Mouse (Mus musculus) myocyte (in vitro differentiated cells): Measurements from ENCODE around the gene Tor3a. TPM values are rescaled to one million over a fixed set of nuclear protein-coding genes. Genes with fewer than 3 reads are reported as not detected.
"Not testable (repeated sequence)": the region's sequence is repeated elsewhere in the genome, so short reads cannot be mapped to it uniquely, and the experiment has no call there.

Experiments used
- H3K27me3 ChIP-seq: one replicate; pipeline ENCODE4 v1.6.1; 2011; ENCODE audit not compliant: control insufficient read depth, insufficient read depth, insufficient read length
- H3K36me3 ChIP-seq: one replicate; pipeline ENCODE4 v1.6.1; 2011; ENCODE audit not compliant: control insufficient read depth, insufficient read depth
- H3K4me2 ChIP-seq: one replicate; pipeline ENCODE4 v1.6.1; 2011; ENCODE audit warnings: low read depth, control low read depth
- H3K4me3 ChIP-seq: one replicate; pipeline ENCODE4 v1.5.1; 2011; ENCODE audit warnings: mild to moderate bottlenecking, control low read depth, moderate library complexity
- H3K79me2 ChIP-seq: one replicate; pipeline ENCODE4 v1.6.1; 2011; ENCODE audit not compliant: control insufficient read depth, insufficient read depth
- H3ac ChIP-seq: one replicate; pipeline ENCODE4 v1.6.1; 2011; ENCODE audit not compliant: control insufficient read depth, insufficient read length
- CEBPB ChIP-seq: IDR thresholded peaks from 2 replicates; pipeline ENCODE4 v1.6.1; 2011; ENCODE audit warnings: mild to moderate bottlenecking, moderate library complexity; ENCODE audit not compliant: poor library complexity, insufficient read depth, severe bottlenecking
- E2F4 ChIP-seq: IDR thresholded peaks from one replicate; pipeline ENCODE4 v1.6.1; 2011; ENCODE audit warnings: mild to moderate bottlenecking, control low read depth, moderate library complexity; ENCODE audit not compliant: insufficient read depth
- MAX ChIP-seq: IDR thresholded peaks from one replicate; pipeline ENCODE4 v1.6.1; 2011; ENCODE audit warnings: low read depth, mild to moderate bottlenecking, control low read depth
- MYOD1 ChIP-seq, 3 experiments: IDR thresholded peaks; one replicate each; pipeline ENCODE4 v1.6.1; 2011; ENCODE audit warnings: control low read depth in 2 of 3, low read depth in 2 of 3, mild to moderate bottlenecking in 2 of 3, moderate library complexity in 1 of 3; ENCODE audit not compliant: insufficient read length in 2 of 3, control insufficient read depth in 1 of 3
- MYOG ChIP-seq, 3 experiments: IDR thresholded peaks; one replicate each; pipeline ENCODE4 v1.6.1; 2011; ENCODE audit warnings: control low read depth in 2 of 3, low read depth in 2 of 3, mild to moderate bottlenecking in 2 of 3; ENCODE audit not compliant: insufficient read length in 2 of 3, control insufficient read depth in 1 of 3, insufficient read depth in 1 of 3
- POLR2A ChIP-seq: IDR thresholded peaks from one replicate; pipeline ENCODE4 v1.6.1; 2011; ENCODE audit warnings: low read depth, mild to moderate bottlenecking, control low read depth, moderate library complexity; ENCODE audit not compliant: insufficient read length
- POLR2AphosphoS2 ChIP-seq: IDR thresholded peaks from one replicate; pipeline ENCODE4 v1.6.1; 2011; ENCODE audit warnings: low read depth, control low read depth; ENCODE audit not compliant: insufficient read length
- REST ChIP-seq: IDR thresholded peaks from one replicate; pipeline ENCODE4 v1.6.1; 2011; ENCODE audit warnings: mild to moderate bottlenecking, control low read depth, moderate library complexity; ENCODE audit not compliant: insufficient read depth, insufficient read length
- SRF ChIP-seq: IDR thresholded peaks from one replicate; pipeline ENCODE4 v1.6.1; 2011; ENCODE audit warnings: low read depth; ENCODE audit not compliant: control insufficient read depth, insufficient read length
- TCF12 ChIP-seq: IDR thresholded peaks from one replicate; pipeline ENCODE4 v1.6.1; 2011; ENCODE audit warnings: mild to moderate bottlenecking, control low read depth; ENCODE audit not compliant: poor library complexity, insufficient read depth, severe bottlenecking
- TCF3 ChIP-seq: IDR thresholded peaks from one replicate; pipeline ENCODE4 v1.6.1; 2011; ENCODE audit warnings: low read depth, control low read depth; ENCODE audit not compliant: insufficient read length
- USF1 ChIP-seq: IDR thresholded peaks from one replicate; pipeline ENCODE4 v1.6.1; 2011; ENCODE audit warnings: low read depth, mild to moderate bottlenecking, control low read depth, moderate library complexity
- polyA plus RNA-seq: library from polyadenylated mRNA; unstranded; fragments of >200 nt; fragmentation: generic; extraction: Trizol; gene quantifications from one replicate; pipeline ENCODE4 v1.2.1, GENCODE M21; 2012; ENCODE audit warnings: missing spikeins

Gene Tor3a
- polyA plus RNA-seq, 1 experiment = 45.9 TPM

DNA sequence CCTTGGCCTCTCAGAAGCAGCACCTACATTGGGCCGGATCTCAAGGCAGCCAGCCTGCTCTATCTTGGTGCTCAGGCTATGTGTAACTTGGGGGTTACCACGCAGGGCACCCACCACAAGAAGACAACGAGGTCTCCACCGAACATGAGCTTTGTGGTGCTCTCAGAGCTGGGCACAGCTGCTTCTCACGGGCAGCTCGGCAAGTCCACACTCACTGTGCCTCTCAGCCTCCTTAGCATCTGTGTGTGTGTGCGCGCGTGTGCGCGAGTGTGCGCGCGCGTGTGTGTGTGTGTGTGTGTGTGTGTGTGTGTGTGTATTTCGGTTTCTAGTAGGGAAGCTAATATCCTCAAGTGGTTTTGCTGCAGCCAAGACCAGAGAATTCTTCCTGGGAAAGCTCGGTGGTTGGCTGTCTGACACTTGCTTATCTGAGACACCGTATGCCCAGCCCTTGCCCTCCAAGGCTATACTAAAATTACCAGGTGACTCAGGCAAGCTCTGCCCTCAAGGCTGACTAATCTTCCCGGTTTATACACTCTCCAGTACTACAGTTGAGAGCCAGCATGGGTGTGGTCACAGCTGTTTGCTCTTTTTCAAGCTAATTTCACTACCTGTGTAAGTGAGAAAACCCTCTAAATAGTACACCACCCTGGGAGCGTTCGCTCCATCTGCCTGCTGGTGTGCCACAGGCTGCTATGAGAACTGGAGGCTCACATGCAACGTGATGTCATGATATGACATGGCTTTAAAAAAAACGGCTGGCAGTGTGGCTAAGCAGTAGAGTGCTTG, 6.8 kb downstream of the Tor3a start:
- no peaks in the 10 kb centered on the region for H3K27me3 ChIP-seq
- peaks cover 16% of the 10 kb centered on the region for H3K36me3 ChIP-seq
- TF ChIP-seq MYOD1 (IDR thresholded peaks at IDR 0.05; ENCODE audit: control insufficient read depth in 1 of 3, insufficient read length in 2 of 3, low read depth in 2 of 3) (peak; percentile 29 to 75 (median 38)), TCF3 (no peak), SRF (no peak), MAX (no peak), USF1 (no peak), REST (no peak), TCF12 (peak; percentile 49), MYOG (IDR thresholded peaks at IDR 0.05; ENCODE audit: control insufficient read depth in 1 of 3, insufficient read depth in 1 of 3, insufficient read length in 2 of 3, low read depth in 2 of 3) (peak; percentile 63 to 82 (median 67)), POLR2AphosphoS2 (no peak), CEBPB (no peak), E2F4 (no peak), POLR2A (no peak)
- H3ac ChIP-seq = no peak overlapping the region
- H3K4me2 ChIP-seq = peak overlapping the region; percentile 67
- H3K4me3 ChIP-seq = no peak overlapping the region
- peaks cover 9% of the 10 kb centered on the region for H3K79me2 ChIP-seq

DNA sequence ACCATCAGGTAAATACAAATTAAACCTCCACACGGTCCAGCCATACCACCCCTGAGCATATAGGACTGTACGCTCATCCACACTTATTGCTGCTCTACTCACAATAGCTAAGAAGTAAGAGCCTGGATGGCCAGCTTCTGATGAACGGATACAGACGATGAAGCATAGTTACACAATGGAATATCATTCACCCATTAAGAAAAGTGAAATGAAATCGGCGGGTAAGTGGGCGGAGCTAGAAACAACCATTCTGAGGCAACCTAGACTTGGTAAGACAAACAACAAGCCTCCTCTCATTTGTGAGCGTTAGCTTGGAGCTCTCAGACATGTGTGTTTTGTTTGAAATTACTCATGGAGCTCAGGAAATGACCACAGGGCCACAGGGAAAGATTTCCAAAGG, 8.4 kb downstream of the Tor3a start:
- Histone ChIP-seq H3K4me2 (no peak overlapping the region), H3K79me2 (peaks cover 9% of the 10 kb centered on the region)

DNA sequence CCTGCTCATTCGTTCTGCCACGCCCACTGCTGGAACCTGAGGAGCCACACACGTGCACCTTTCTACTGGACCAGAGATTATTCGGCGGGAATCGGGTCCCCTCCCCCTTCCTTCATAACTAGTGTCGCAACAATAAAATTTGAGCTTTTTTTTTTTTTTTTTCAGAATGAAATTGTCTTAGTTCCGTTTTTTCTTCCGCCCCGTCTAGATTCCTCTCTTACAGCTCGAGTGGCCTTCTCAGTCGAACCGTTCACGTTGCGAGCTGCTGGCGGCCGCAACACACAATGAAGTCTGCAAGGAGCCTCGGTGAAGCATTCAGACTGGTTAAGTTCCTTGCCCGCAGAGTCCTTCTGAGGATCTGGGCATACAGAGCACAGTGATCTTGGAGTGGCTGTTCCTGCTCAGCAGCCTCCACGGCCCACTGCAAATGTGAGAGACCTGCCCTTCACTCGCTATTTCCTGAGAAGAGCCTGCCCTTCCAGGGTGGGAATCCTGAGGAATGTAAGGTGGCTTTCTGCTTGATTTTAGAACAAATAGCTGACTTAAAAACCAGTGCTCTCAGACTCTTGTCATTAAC, 13.4 kb downstream of the Tor3a start:
- H3K4me3 ChIP-seq, H3ac ChIP-seq, H3K27me3 ChIP-seq, H3K79me2 ChIP-seq, H3K36me3 ChIP-seq: not testable (repeated sequence)
- peak overlapping the region; percentile 12 for H3K4me2 ChIP-seq

More for the DNA sequence above, 8.4 kb downstream of the Tor3a start:
- Histone ChIP-seq H3K4me3 (no peak overlapping the region), H3K27me3 (no peaks in the 10 kb centered on the region), H3ac (no peak overlapping the region), H3K36me3 (peaks cover 12% of the 10 kb centered on the region)
- no peak for TF ChIP-seq MAX
- no peak for TF ChIP-seq POLR2A
- TF ChIP-seq MYOG (IDR thresholded peaks at IDR 0.05; ENCODE audit: control insufficient read depth in 1 of 3, insufficient read depth in 1 of 3, insufficient read length in 2 of 3, low read depth in 2 of 3) = no peak
- no peak for TF ChIP-seq CEBPB

DNA sequence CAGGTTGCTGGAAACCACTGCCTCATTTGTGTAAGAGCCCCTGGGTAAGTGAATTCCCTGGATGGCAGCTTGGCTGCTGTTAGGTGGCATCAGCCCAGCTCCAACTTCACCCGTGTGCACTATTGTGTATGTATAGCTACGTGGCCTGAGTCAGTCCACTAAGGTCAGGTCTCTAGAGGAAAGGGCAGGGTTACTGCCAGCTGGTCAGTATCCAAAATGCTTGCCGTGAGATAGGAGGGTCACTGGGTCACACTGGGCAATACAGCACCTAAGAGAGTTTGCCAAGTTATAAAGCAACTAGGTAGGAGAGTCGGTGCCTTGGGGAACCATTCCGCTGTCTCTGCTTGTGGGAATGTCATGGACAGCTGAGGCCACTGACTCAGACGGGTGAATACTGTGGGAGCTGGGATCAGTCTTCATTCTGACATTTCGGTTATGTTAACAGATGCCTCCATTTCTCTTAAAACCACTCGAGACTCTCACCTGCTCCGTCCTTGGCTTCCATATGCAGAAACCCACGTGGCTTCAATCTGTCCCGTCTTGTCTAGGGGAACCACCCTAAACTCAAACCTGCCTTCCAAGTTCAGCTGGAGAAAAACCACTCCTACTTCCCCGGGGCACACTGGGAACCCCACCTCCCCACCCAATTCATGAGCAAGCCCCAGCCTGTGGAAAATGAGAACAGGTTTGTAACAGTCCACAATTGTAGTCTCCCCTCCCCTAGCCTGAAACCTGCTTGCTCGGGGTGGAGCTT, 14.1 kb downstream of the Tor3a start:
- TF ChIP-seq MYOG (IDR thresholded peaks at IDR 0.05; ENCODE audit: control insufficient read depth in 1 of 3, insufficient read depth in 1 of 3, insufficient read length in 2 of 3, low read depth in 2 of 3) (peak; percentile 12 to 78 (median 74)), MAX (no peak), MYOD1 (IDR thresholded peaks at IDR 0.05; ENCODE audit: control insufficient read depth in 1 of 3, insufficient read length in 2 of 3, low read depth in 2 of 3) (peak; percentile 53 to 74 (median 56)), TCF12 (peak; percentile 39), REST (no peak), SRF (no peak)
- Histone ChIP-seq H3K4me3 (no peak overlapping the region), H3K4me2 (no peak overlapping the region), H3K79me2 (peaks cover 1% of the 10 kb centered on the region), H3K27me3 (no peaks in the 10 kb centered on the region), H3ac (no peak overlapping the region), H3K36me3 (peaks cover 10% of the 10 kb centered on the region)

DNA sequence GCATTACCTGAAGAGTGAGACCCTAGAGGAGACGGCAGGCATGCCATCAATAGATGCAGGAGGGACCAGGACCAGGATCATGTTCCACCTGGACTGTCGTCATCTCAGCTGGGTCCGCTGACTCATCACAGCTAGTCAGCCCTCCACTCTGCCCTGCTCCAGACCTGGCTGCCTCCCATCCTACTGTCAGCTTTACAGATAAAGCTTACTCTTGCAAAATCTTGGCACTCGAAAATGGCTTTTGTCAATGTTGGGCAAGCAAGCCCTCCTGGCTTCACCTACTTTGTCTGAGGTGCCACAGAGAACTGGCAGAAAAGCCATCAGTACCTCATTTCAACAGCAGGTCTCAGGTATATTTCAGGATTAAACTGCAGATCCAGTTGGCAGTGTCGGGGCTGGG, 15.5 kb downstream of the Tor3a start:
- Histone ChIP-seq H3K27me3 (no peaks in the 10 kb centered on the region), H3ac (no peak overlapping the region), H3K36me3 (peaks cover 19% of the 10 kb centered on the region), H3K4me2 (no peak overlapping the region), H3K4me3 (no peak overlapping the region), H3K79me2 (no peaks in the 10 kb centered on the region)
- no peak for TF ChIP-seq POLR2AphosphoS2
- peak; percentile 15 for TF ChIP-seq POLR2A
